Mouse (Mus musculus) NIH3T3 (cell line): ENCODE measurements around the gene Cyp26a1.

Source experiments
- DNase-seq: peaks from one replicate; pipeline ENCODE4 v3.0.0-alpha.2; 2012; ENCODE audit warnings: low read depth

The Cyp26a1 gene

DNA sequence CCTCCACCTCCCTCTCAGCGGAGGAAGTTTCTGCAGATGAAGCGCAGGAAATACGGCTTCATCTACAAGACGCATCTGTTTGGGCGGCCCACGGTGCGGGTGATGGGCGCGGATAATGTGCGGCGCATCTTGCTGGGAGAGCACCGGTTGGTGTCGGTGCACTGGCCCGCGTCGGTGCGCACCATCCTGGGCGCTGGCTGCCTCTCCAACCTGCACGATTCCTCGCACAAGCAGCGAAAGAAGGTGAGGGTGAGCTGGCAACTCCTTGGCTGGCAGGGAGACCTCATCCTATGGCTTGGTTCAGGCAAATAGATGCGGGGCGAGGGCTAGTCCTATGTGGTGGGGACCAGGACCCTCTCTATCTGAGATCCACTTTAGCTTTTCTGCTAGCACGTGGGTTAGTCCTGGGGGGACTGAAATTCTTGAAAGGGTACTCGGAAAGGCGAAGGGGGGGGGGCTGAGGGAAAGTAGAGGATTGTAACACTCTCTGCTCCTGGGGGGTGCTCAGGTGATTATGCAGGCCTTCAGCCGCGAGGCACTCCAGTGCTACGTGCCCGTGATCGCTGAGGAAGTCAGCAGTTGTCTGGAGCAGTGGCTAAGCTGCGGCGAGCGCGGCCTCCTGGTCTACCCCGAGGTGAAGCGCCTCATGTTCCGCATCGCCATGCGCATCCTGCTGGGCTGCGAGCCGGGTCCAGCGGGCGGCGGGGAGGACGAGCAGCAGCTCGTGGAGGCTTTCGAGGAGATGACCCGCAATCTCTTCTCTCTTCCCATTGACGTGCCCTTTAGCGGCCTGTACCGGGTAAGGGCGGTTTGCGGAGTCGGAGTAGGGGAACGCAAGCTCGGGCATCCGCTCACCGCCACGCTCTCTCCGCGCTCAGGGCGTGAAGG lies 919 bp downstream of the Cyp26a1 start:
- no peak for DNase-seq

DNA sequence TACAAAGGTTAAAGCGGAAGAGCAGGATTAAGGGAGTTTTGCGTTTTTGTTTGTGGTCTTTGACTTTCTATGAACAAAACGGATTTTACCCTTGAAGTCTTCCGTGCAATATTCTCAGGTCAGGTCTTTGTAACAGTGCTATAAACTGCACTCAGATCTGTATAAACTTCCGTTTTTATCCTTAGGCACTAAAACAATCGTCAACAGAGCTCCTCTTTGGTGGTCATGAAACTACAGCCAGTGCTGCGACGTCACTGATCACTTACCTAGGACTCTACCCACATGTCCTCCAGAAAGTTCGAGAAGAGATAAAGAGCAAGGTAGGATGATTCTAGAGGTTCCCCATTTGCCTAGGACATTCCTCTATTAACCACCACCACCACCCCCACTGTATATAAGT lies 2.1 kb downstream of the Cyp26a1 start:
- no peak for DNase-seq

DNA sequence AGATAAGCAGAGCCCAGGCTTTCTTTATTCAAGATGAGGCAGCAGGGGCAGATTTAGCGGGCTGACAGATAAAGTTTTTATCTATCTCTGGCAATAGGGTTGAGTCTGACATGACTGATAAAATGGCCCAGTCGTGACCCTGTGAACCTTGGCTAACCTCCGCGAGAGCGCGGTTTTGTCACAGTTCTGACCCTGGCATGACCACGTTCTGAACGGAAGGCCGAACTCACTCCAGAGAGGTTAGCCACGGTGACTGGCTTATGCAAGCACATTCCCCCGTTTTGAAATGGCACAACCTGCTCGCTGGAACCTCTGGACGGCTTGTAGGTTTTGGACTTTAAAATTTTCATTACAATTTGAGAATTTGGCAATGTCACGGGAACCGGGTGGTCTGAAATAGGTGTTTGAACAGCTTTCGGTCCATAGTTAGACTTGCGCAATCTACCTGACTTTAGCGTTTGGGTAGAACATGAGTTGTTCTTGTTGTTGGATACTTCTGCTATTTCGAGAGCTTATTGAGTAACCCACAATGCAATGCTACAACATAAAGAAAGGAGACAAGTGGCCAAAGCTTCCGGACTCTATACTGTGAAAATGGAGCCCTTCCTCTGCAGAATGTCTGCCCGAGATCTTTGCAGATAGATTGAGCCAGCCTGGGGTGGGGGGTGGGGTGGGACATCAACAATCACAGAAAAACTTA lies 4.9 kb downstream of the Cyp26a1 start:
- DNase-seq = no peak

DNA sequence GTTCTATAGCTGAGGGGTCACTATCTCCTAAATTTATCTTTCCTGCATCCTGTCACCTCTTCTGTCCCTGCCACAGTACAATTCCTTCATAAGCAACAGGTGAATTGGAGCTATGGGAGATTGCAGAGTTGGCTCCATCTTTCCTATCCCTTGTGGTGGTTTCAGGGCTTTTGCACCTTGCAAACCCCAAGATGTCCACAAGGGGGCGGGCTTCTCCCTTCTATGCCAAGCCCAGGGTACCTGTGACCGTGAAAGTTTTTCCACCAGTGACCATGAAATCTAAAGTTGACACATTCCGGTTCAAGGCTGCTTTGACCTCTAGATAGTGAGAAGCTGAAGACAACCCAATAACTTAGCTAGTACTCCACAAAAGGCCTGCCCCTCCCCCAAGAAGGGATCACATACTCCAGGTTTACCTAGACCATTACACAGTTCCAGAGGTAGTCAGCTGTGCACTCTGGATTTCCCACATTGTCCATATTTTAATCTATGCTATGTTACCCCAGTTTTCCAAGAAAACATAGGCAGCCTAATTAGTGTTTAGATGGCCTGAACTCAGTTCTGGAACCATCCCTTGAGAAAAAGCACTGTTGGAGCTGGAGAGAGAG lies 6.4 kb downstream of the Cyp26a1 start:
- peak; percentile 87 for DNase-seq

DNA sequence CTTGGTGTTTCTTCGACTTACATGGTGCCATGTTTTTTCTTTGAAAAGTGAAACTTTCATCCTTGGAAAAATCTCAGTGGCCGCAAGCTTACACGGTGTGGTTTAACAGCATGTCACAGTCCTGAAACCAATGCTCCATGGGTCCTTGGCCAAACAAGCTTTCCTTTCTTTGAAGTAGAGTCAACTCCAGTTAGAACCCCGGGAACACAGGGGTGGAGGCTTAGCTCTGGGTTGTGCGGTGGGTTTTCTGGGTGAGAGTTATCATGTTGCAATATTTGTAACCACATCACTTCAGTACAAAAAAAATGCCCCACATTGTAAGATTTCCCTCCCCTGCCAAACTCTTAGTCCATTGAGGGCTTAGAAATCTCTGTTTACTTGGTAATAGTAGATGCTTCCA lies 8.1 kb downstream of the Cyp26a1 start:
- no peak for DNase-seq

DNA sequence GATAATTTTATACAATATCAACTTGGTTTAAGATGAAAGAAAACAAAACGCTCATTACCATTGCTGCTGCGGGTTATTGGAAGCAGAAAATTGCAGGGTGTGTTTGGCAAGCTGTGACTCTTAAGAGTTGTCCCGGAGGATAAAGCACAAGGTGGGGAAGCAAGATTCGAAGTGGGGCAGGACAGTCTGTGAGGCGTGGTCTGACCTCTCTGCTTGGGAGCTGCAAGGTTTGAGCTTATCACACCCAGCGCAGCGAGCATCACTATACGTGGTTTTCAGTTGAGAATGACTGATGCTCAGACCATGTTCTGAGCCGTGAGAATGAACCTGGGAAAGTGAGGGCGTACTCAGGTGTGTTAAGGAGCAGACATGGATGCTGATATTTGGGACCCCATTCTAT lies 17.1 kb downstream of the Cyp26a1 start:
- DNase-seq = no peak

DNA sequence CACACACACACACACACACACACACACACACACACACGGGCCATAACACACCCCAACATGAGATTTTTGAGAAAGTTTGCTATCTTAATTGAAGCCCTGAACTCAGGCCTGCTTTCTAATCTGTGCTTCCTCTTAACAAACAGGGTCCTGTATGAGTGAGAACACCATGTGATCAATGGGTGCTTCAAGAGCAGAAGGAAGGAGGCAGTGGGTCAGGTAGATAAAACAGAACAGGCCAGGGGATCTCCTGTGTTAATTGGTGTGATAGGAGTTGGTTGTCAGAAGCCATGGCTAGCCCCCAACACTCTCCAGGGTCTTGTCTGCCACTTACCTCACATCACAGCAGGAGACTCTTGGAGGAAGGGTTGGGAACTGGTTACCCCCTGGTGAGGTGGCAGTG lies 18.4 kb downstream of the Cyp26a1 start:
- DNase-seq = no peak

DNA sequence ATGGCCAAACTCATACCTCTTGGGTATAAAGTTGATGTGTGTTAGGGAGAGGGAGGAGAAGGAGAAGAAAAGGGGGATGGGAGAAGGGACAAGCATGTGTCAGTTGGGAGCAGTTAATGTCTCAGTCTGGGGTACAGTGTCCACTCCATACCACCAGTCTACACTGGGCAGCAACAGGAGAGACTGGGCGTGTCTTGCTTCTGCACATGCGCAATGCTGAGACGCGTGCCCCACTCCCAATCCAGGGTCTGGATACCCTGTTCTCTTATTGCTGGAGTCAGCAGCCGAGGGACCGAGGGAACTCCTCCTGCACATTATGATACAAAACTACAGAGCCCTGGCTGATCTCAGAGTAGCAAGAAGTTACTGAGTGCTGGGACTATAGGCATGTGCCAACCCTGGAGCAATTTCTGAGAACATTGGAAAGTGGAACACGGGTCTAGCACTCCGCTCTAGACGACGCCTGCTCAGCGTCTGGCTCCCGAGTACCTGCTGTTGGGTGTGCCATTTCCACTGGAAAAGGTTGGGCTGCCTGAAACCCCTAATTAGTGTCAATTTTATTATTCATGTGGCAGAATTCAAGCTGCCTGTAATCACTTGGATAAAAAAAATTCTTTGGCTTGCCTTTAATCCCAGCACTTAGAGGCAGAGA lies 19.1 kb downstream of the Cyp26a1 start:
- no peak for DNase-seq

DNA sequence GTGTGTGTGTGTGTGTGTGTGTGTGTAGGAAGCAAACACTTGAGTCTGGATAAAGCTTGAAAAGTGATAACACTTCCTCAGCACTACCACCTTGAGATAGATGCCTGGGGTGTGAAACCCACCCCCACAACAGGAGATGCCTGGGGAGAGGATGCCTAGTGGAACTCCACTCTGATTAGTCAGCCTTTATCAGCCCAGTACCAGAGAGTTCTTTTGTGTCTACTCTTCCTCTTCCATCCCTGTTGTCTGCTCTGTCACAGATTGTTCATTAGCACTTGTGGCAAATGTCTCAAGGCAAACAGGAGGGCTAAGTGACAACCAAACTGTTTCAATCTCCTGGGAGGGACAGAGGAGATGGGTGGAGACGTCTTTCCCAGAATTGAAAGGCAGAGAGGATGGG lies 21.6 kb downstream of the Cyp26a1 start:
- no peak for DNase-seq

DNA sequence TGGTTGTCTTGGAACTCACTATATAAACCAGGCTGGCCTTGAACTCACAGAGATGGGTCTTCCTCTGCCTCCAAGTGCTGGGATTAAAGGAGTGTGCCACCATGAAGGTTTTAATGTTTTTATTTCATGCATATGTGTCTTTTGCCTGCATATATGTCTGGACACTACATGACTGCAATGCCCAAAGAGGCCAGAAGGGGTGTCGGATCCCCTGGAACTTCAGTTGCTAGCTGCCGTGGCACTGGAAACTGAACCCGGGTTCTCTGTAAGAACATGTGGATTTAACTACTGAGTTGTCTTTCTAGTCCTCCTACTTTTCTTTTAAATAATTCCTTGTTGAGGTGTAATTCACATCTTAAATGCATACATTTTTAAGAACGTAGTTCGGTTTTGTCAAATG lies 27.0 kb downstream of the Cyp26a1 start:
- no peak for DNase-seq

DNA sequence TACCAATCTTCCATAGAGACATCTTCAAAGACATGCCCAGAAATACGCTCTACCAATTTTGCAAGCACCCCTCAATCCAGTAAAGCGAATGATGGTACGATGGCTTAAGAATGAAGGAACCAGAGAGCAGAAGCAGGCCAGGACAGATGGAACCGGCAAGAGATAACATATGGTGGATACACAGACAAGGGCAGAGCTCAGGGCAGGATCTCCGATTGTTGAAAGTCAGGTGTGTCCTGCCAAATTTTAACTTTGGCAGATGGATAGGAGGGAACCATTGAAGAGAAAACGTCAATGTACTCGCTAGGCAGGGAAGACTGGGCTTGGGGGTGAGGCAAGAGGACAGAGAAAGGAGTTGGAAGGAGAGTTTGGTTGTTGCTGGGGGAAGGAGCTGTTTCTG lies 29.0 kb downstream of the Cyp26a1 start:
- DNase-seq = no peak

DNA sequence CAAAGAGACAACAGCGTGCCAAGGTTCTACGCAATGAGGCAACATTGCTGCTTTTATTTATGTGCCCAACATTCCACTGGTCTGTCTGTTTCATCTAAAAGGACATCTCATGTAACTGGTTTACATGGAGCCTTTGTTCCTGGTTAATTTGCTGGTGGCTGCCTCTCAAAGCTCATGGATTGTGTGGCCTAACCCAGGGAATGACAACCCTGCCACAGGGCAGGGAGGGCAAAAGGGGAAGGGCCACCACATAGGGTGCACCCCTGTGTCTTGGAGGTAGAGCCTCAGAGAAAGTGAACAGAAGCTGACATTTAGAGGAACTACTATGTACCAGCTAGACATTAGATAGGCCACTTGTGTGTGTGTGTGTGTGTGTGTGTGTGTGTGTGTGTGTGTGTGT lies 29.8 kb downstream of the Cyp26a1 start:
- DNase-seq = no peak

DNA sequence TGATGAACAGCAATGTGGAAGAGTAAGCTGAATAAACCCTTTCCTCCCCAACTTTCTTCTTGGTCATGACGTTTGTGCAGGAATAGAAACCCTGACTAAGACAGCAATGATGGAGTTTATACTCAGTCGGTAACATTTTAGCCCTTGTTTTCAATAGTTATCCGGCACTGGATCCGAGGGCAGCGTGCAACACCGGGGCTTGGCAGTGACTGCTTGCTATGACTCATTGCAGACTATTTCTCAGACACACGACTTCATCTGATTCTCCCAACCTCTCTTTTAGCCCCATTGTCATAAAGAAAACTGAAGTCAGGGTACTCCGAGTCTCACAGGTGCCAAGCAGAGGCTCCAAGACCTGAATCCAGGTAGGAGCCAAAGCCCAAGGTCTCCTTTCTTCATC lies 37.8 kb downstream of the Cyp26a1 start:
- peak; percentile 68 for DNase-seq

DNA sequence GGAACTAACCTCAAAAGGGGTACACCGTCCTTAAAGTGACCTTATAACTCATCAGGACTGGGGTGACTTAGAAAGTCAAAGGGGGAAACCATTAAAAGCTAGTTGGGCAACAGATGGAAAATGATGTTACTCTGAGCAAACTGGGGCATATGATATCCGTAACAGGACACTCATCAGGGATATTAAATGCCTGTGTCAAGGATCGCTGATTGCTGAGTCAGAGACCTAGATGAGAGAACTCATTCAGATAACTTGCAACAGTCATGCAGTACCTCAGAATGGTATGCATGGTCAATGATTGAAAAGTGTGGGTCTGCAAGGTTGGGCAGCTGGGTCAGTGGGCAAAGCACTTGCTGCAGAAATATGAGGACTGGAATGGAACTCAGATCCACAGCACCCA lies 41.0 kb downstream of the Cyp26a1 start:
- peak; percentile 60 for DNase-seq

DNA sequence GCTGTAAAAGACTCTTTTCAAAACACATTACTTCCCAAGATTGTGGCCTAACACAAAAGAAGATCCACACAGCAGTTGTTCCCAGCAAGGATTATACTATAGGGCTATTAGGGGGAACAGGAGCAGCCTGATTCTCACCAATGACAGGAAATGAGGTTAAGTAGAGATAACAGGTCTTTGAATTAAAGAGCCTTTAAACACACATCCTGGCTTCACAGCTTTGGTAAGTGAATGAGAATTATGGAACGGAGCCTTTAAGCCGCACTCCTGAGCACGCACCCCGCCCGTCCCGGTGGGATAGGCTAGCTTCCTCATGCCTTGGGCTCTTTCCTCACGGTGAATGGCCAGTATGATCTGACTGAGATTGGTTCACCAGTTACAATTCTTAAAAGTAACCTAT lies 42.4 kb downstream of the Cyp26a1 start:
- no peak for DNase-seq
